Mouse (Mus musculus): ENCODE data around the gene Ajuba. TPM values are rescaled to one million over a fixed set of nuclear protein-coding genes. Genes with fewer than 3 reads are reported as not detected.

Ajuba gene
- polyA plus RNA-seq, 1 experiment = 30.8 TPM

- H3K4me3 ChIP-seq = peak overlapping the region; percentile 31
- H3K36me3 ChIP-seq (ENCODE audit: control insufficient read depth, insufficient read depth) = no peaks in the 10 kb centered on the region
- H3K4me2 ChIP-seq (ENCODE audit: low read depth) = peak overlapping the region; percentile 75
- H3K79me2 ChIP-seq (ENCODE audit: control insufficient read depth, insufficient read depth) = no peaks in the 10 kb centered on the region
- peak; percentile 80 for TF ChIP-seq POLR2AphosphoS2 (IDR thresholded peaks at IDR 0.05; ENCODE audit: insufficient read length, low read depth)
- no peak for TF ChIP-seq USF1 (IDR thresholded peaks at IDR 0.05; ENCODE audit: low read depth)
- no peak for TF ChIP-seq TCF12 (IDR thresholded peaks at IDR 0.05; ENCODE audit: insufficient read depth, poor library complexity, severe bottlenecking)
- peak; percentile 46 for TF ChIP-seq SRF (IDR thresholded peaks at IDR 0.05; ENCODE audit: control insufficient read depth, insufficient read length, low read depth)
- peak; percentile 84 for TF ChIP-seq POLR2A (IDR thresholded peaks at IDR 0.05; ENCODE audit: insufficient read length, low read depth)
- peak; percentile 76; the same call in 1 of the 2 replicates for TF ChIP-seq CEBPB (IDR thresholded peaks at IDR 0.05; ENCODE audit: insufficient read depth, poor library complexity, severe bottlenecking)
- TF ChIP-seq TCF3 (IDR thresholded peaks at IDR 0.05; ENCODE audit: insufficient read length, low read depth) = no peak
- no peak for TF ChIP-seq MAX (IDR thresholded peaks at IDR 0.05; ENCODE audit: low read depth)
- no peak for TF ChIP-seq E2F4 (IDR thresholded peaks at IDR 0.05; ENCODE audit: insufficient read depth)
- no peak for TF ChIP-seq REST (IDR thresholded peaks at IDR 0.05; ENCODE audit: insufficient read depth, insufficient read length)
- TF ChIP-seq MYOG (IDR thresholded peaks at IDR 0.05; ENCODE audit: control insufficient read depth in 1 of 3, insufficient read depth in 1 of 3, insufficient read length in 2 of 3, low read depth in 2 of 3) = peak in 1 of 3 experiments; percentile 38
- no peak for TF ChIP-seq MYOD1 (IDR thresholded peaks at IDR 0.05; ENCODE audit: control insufficient read depth in 1 of 3, insufficient read length in 2 of 3, low read depth in 2 of 3)
- no peaks in the 10 kb centered on the region for H3K27me3 ChIP-seq (ENCODE audit: control insufficient read depth, insufficient read depth, insufficient read length)
- peak overlapping the region; percentile 35 for H3ac ChIP-seq (ENCODE audit: control insufficient read depth, insufficient read length)
Measured at GRCm38 (mm10) chr14:54603038-54603654, 25.8 kb upstream of the Ajuba start.

- peak overlapping the region; percentile 35 for H3ac ChIP-seq (ENCODE audit: control insufficient read depth, insufficient read length)
- no peaks in the 10 kb centered on the region for H3K79me2 ChIP-seq (ENCODE audit: control insufficient read depth, insufficient read depth)
- H3K4me2 ChIP-seq (ENCODE audit: low read depth) = peak overlapping the region; percentile 75
- no peaks in the 10 kb centered on the region for H3K36me3 ChIP-seq (ENCODE audit: control insufficient read depth, insufficient read depth)
- H3K27me3 ChIP-seq (ENCODE audit: control insufficient read depth, insufficient read depth, insufficient read length) = no peaks in the 10 kb centered on the region
- peak overlapping the region; percentile 31 for H3K4me3 ChIP-seq
- TF ChIP-seq USF1 (IDR thresholded peaks at IDR 0.05; ENCODE audit: low read depth) (no peak), SRF (IDR thresholded peaks at IDR 0.05; ENCODE audit: control insufficient read depth, insufficient read length, low read depth) (no peak), MYOG (IDR thresholded peaks at IDR 0.05; ENCODE audit: control insufficient read depth in 1 of 3, insufficient read depth in 1 of 3, insufficient read length in 2 of 3, low read depth in 2 of 3) (no peak), POLR2A (IDR thresholded peaks at IDR 0.05; ENCODE audit: insufficient read length, low read depth) (no peak), TCF3 (IDR thresholded peaks at IDR 0.05; ENCODE audit: insufficient read length, low read depth) (no peak), CEBPB (IDR thresholded peaks at IDR 0.05; ENCODE audit: insufficient read depth, poor library complexity, severe bottlenecking) (no peak), REST (IDR thresholded peaks at IDR 0.05; ENCODE audit: insufficient read depth, insufficient read length) (no peak), MYOD1 (IDR thresholded peaks at IDR 0.05; ENCODE audit: control insufficient read depth in 1 of 3, insufficient read length in 2 of 3, low read depth in 2 of 3) (no peak), MAX (IDR thresholded peaks at IDR 0.05; ENCODE audit: low read depth) (no peak), E2F4 (IDR thresholded peaks at IDR 0.05; ENCODE audit: insufficient read depth) (no peak), TCF12 (IDR thresholded peaks at IDR 0.05; ENCODE audit: insufficient read depth, poor library complexity, severe bottlenecking) (no peak), POLR2AphosphoS2 (IDR thresholded peaks at IDR 0.05; ENCODE audit: insufficient read length, low read depth) (no peak)
Measured at GRCm38 (mm10) chr14:54602613-54603012, 25.3 kb upstream of the Ajuba start.

- no peak overlapping the region for H3ac ChIP-seq (ENCODE audit: control insufficient read depth, insufficient read length)
- TF ChIP-seq USF1 (IDR thresholded peaks at IDR 0.05; ENCODE audit: low read depth) (no peak), TCF12 (IDR thresholded peaks at IDR 0.05; ENCODE audit: insufficient read depth, poor library complexity, severe bottlenecking) (no peak), MYOG (IDR thresholded peaks at IDR 0.05; ENCODE audit: control insufficient read depth in 1 of 3, insufficient read depth in 1 of 3, insufficient read length in 2 of 3, low read depth in 2 of 3) (no peak), CEBPB (IDR thresholded peaks at IDR 0.05; ENCODE audit: insufficient read depth, poor library complexity, severe bottlenecking) (no peak), SRF (IDR thresholded peaks at IDR 0.05; ENCODE audit: control insufficient read depth, insufficient read length, low read depth) (no peak), POLR2A (IDR thresholded peaks at IDR 0.05; ENCODE audit: insufficient read length, low read depth) (no peak)
- no peak overlapping the region for H3K4me3 ChIP-seq
- H3K79me2 ChIP-seq (ENCODE audit: control insufficient read depth, insufficient read depth) = no peaks in the 10 kb centered on the region
- no peaks in the 10 kb centered on the region for H3K27me3 ChIP-seq (ENCODE audit: control insufficient read depth, insufficient read depth, insufficient read length)
- no peaks in the 10 kb centered on the region for H3K36me3 ChIP-seq (ENCODE audit: control insufficient read depth, insufficient read depth)
- H3K4me2 ChIP-seq (ENCODE audit: low read depth) = no peak overlapping the region
Measured at GRCm38 (mm10) chr14:54601601-54602000, 24.2 kb upstream of the Ajuba start.

GRCm38 (mm10) chr14:54597084-54597483, 19.7 kb upstream of the Ajuba start:
- Histone ChIP-seq H3K4me3 (no peak overlapping the region), H3K36me3 (ENCODE audit: control insufficient read depth, insufficient read depth) (no peaks in the 10 kb centered on the region), H3K27me3 (ENCODE audit: control insufficient read depth, insufficient read depth, insufficient read length) (no peaks in the 10 kb centered on the region), H3K79me2 (ENCODE audit: control insufficient read depth, insufficient read depth) (no peaks in the 10 kb centered on the region), H3K4me2 (ENCODE audit: low read depth) (no peak overlapping the region), H3ac (ENCODE audit: control insufficient read depth, insufficient read length) (no peak overlapping the region)
- TF ChIP-seq SRF (IDR thresholded peaks at IDR 0.05; ENCODE audit: control insufficient read depth, insufficient read length, low read depth) = no peak
- TF ChIP-seq CEBPB (IDR thresholded peaks at IDR 0.05; ENCODE audit: insufficient read depth, poor library complexity, severe bottlenecking) = no peak
- TF ChIP-seq TCF12 (IDR thresholded peaks at IDR 0.05; ENCODE audit: insufficient read depth, poor library complexity, severe bottlenecking) = no peak
- no peak for TF ChIP-seq MYOG (IDR thresholded peaks at IDR 0.05; ENCODE audit: control insufficient read depth in 1 of 3, insufficient read depth in 1 of 3, insufficient read length in 2 of 3, low read depth in 2 of 3)
- TF ChIP-seq TCF3 (IDR thresholded peaks at IDR 0.05; ENCODE audit: insufficient read length, low read depth) = no peak
- no peak for TF ChIP-seq E2F4 (IDR thresholded peaks at IDR 0.05; ENCODE audit: insufficient read depth)
- no peak for TF ChIP-seq MAX (IDR thresholded peaks at IDR 0.05; ENCODE audit: low read depth)
- TF ChIP-seq REST (IDR thresholded peaks at IDR 0.05; ENCODE audit: insufficient read depth, insufficient read length) = no peak

All from myocyte (in vitro differentiated cells).